Mouse (Mus musculus) embryonic facial prominence, embryonic 10.5 days (tissue): ENCODE measurements around the gene Pitpnm3. TPM values are rescaled to one million over a fixed set of nuclear protein-coding genes. Genes with fewer than 3 reads are reported as not detected.

Experiments used
- polyA plus RNA-seq: library from polyadenylated mRNA; unstranded; fragments of >200 nt; fragmentation: Nextera tagmentation; extraction: Ambion mirVana; gene quantifications from 2 replicates; pipeline ENCODE4 v1.2.1, GENCODE M21; 2016

Gene Pitpnm3
- polyA plus RNA-seq, 1 experiment from 2014 or later = 0.24 TPM

Other genes with a start within 250 kb of the Pitpnm3 start
- gene Aipl1, start 98.3 kb downstream of the Pitpnm3 start, polyA plus RNA-seq = 0.36 and 0.52 TPM in 2 replicates
- 219 and 242 TPM in 2 replicates for gene Pimreg, start 93.7 kb downstream of the Pitpnm3 start, polyA plus RNA-seq
- gene Gm43951, start 71.1 kb upstream of the Pitpnm3 start, polyA plus RNA-seq = 0.72 and 0.83 TPM in 2 replicates
- gene 4933427D14Rik, start 71.7 kb upstream of the Pitpnm3 start, polyA plus RNA-seq = 17.1 and 19.9 TPM in 2 replicates
- 180 TPM in 2 replicates for gene Txndc17, start 71.8 kb upstream of the Pitpnm3 start, polyA plus RNA-seq
- gene Med31, start 79.8 kb upstream of the Pitpnm3 start, polyA plus RNA-seq = 46.7 and 50.8 TPM in 2 replicates
- gene Slc13a5, start 131.4 kb upstream of the Pitpnm3 start, polyA plus RNA-seq = 0.10 and 0.14 TPM in 2 replicates
- gene Xaf1, start 165.9 kb upstream of the Pitpnm3 start, polyA plus RNA-seq = 3.2 and 3.4 TPM in 2 replicates
- not detected in 2 replicates for gene Fbxo39, start 178.7 kb upstream of the Pitpnm3 start, polyA plus RNA-seq
- gene Tekt1, start 226.7 kb upstream of the Pitpnm3 start, polyA plus RNA-seq = 6.3 and 7.2 TPM in 2 replicates